Mouse (Mus musculus): ENCODE measurements around the gene Nek1.
"Not testable (repeated sequence)": the region's sequence is repeated elsewhere in the genome, so short reads cannot be mapped to it uniquely, and the experiment has no call there.

Nek1 gene

GRCm38 (mm10) chr8:60984260-60985010 lies 8.6 kb upstream of the Nek1 start:
- not testable (repeated sequence) for DNase-seq

GRCm38 (mm10) chr8:60992561-60992909 lies 460 bp upstream of the Nek1 start:
- no peak for DNase-seq

- DNase-seq = no peak
These were observed 618 bp downstream of the Nek1 start for GRCm38 (mm10) chr8:60993639-60993986.

GRCm38 (mm10) chr8:60996468-60996867 lies 3.5 kb downstream of the Nek1 start:
- DNase-seq = no peak

- DNase-seq = peak; percentile 77
These were observed 49.0 kb downstream of the Nek1 start for GRCm38 (mm10) chr8:61041951-61042350.

- no peak for DNase-seq
These were observed 50.9 kb downstream of the Nek1 start for GRCm38 (mm10) chr8:61043874-61044273.

- DNase-seq = no peak
These were observed 53.8 kb downstream of the Nek1 start for GRCm38 (mm10) chr8:61046816-61047215.

GRCm38 (mm10) chr8:61053017-61053416 lies 60.0 kb downstream of the Nek1 start:
- no peak for DNase-seq

GRCm38 (mm10) chr8:61054313-61054712 lies 61.3 kb downstream of the Nek1 start:
- DNase-seq = no peak

GRCm38 (mm10) chr8:61056997-61057396 lies 64.0 kb downstream of the Nek1 start:
- DNase-seq = no peak

- no peak for DNase-seq
These were observed 66.1 kb downstream of the Nek1 start for GRCm38 (mm10) chr8:61059143-61059542.

- DNase-seq = no peak
These were observed 67.4 kb downstream of the Nek1 start for GRCm38 (mm10) chr8:61060412-61060811.

GRCm38 (mm10) chr8:61075059-61075458 lies 82.1 kb downstream of the Nek1 start:
- no peak for DNase-seq

GRCm38 (mm10) chr8:61110496-61110895 lies 117.5 kb downstream of the Nek1 start:
- DNase-seq = no peak

GRCm38 (mm10) chr8:61111940-61112339 lies 118.9 kb downstream of the Nek1 start:
- no peak for DNase-seq

GRCm38 (mm10) chr8:61121631-61122030 lies 128.6 kb downstream of the Nek1 start:
- no peak for DNase-seq

- DNase-seq = no peak
These were observed 134.4 kb downstream of the Nek1 start for GRCm38 (mm10) chr8:61127299-61127861.

- no peak for DNase-seq
These were observed 139.7 kb downstream of the Nek1 start for GRCm38 (mm10) chr8:61132561-61133134.

- DNase-seq = no peak
These were observed 148.9 kb downstream of the Nek1 start for GRCm38 (mm10) chr8:61141869-61142268.

GRCm38 (mm10) chr8:61142302-61142701 lies 149.3 kb downstream of the Nek1 start:
- DNase-seq = no peak

GRCm38 (mm10) chr8:61142845-61143244 lies 149.8 kb downstream of the Nek1 start:
- no peak for DNase-seq

- no peak for DNase-seq
These were observed 155.7 kb downstream of the Nek1 start for GRCm38 (mm10) chr8:61148728-61149127.

GRCm38 (mm10) chr8:61150596-61150995 lies 157.6 kb downstream of the Nek1 start:
- DNase-seq = no peak

- no peak for DNase-seq
These were observed 163.4 kb downstream of the Nek1 start for GRCm38 (mm10) chr8:61156406-61156805.

GRCm38 (mm10) chr8:61158540-61158939 lies 165.5 kb downstream of the Nek1 start:
- DNase-seq = no peak
